Mouse (Mus musculus): ENCODE measurements around the gene Neurl2.
"Not testable (repeated sequence)": the region's sequence is repeated elsewhere in the genome, so short reads cannot be mapped to it uniquely, and the experiment has no call there.

DNA sequence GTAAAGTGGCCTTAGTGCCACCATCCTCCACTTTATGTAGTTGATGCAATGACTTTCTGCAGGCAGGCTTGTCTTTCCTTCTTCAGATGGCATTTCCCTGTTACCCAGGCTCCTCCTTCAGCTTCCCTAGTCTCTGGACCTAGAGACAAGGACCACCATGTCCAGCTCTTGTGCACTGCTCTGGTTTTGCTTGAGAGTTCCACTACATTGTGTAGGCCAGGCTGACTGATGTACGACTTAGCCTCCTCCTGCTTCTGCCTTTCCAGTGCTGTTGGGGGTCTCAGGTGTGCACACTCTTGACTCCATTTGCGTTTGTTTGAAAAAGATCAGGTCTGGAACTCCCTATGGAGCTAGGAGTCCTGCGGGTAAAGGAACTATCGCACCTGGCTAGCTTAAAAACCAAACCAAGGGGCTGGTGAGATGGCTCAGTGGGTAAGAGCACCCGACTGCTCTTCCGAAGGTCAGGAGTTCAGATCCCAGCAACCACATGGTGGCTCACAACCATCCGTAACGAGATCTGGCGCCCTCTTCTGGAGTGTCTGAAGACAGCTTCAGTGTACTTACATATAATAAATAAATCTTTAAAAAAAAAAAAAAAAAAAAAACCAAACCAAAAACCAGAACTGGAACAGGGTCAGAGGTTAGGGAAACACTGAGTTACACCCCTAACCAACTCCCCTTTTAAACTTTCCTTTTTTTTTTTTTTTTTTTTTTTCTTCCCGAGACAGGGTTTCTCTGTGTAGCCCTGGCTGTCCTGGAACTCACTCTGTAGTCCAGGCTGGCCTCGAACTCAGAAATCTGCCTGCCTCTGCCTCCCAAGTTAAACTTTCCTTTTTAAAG is 44.3 kb upstream of the Neurl2 start:
- TF ChIP-seq EP300 (optimal IDR thresholded peaks at IDR 0.05); CTCF (IDR thresholded peaks at IDR 0.05; ENCODE audit: low read depth): not testable (repeated sequence)

All from stomach, postnatal 0 days (tissue).